Mouse (Mus musculus): ENCODE data around the gene Zfp780b.

GRCm38 (mm10) chr7:28010271-28010670, 31.3 kb upstream of the Zfp780b start:
- TF ChIP-seq USF1 (IDR thresholded peaks at IDR 0.05; ENCODE audit: low read depth) (no peak), POLR2A (IDR thresholded peaks at IDR 0.05; ENCODE audit: insufficient read length, low read depth) (no peak), POLR2AphosphoS2 (IDR thresholded peaks at IDR 0.05; ENCODE audit: insufficient read length, low read depth) (no peak), MYOG (IDR thresholded peaks at IDR 0.05; ENCODE audit: control insufficient read depth in 1 of 3, insufficient read depth in 1 of 3, insufficient read length in 2 of 3, low read depth in 2 of 3) (no peak), MAX (IDR thresholded peaks at IDR 0.05; ENCODE audit: low read depth) (no peak), E2F4 (IDR thresholded peaks at IDR 0.05; ENCODE audit: insufficient read depth) (no peak)

Measured in myocyte (in vitro differentiated cells).